Mouse (Mus musculus) MEL (cell line): ENCODE data around the gene Zfand3. TPM values are rescaled to one million over a fixed set of nuclear protein-coding genes. Genes with fewer than 3 reads are reported as not detected.

Experiments used
- DNase-seq: peaks from one replicate; pipeline ENCODE4 v3.0.0; 2011; ENCODE audit warnings: low read depth, low spot score
- H3K27ac ChIP-seq: 2 replicates; pipeline ENCODE4 v1.5.1; 2012; ENCODE audit warnings: low read depth, mild to moderate bottlenecking, control low read depth, low read length, moderate library complexity; ENCODE audit not compliant: control insufficient read depth
- H3K27me3 ChIP-seq, 2 experiments: fragments of 150-350 bp in 1 of 2; sonication (generic) in 1 of 2; 2 replicates each; pipeline ENCODE4 v1.6.1; 2012; ENCODE audit warnings: low read length in 2 of 2, mild to moderate bottlenecking in 2 of 2, improper control_type of control experiment in 1 of 2, moderate library complexity in 1 of 2; ENCODE audit not compliant: insufficient read depth in 2 of 2, control insufficient read depth in 1 of 2
- H3K36me3 ChIP-seq, 2 experiments: 2 replicates each; pipeline ENCODE4 v1.6.1; 2012 to 2014; ENCODE audit warnings: low read length in 2 of 2, improper control_type of control experiment in 1 of 2, inconsistent platforms in 1 of 2, mild to moderate bottlenecking in 1 of 2; ENCODE audit not compliant: insufficient read depth in 2 of 2, control insufficient read depth in 1 of 2
- H3K4me1 ChIP-seq, 2 experiments: fragments of 150-350 bp in 1 of 2; sonication (generic) in 1 of 2; 2 replicates each; pipeline ENCODE4 v1.6.1; 2012; ENCODE audit warnings: low read length in 2 of 2, improper control_type of control experiment in 1 of 2, mild to moderate bottlenecking in 1 of 2; ENCODE audit not compliant: insufficient read depth in 2 of 2, control insufficient read depth in 1 of 2
- H3K4me3 ChIP-seq, 2 experiments: fragments of 150-350 bp in 1 of 2; sonication (generic) in 1 of 2; 2 replicates each; pipeline ENCODE4 v1.5.1; 2012; ENCODE audit warnings: low read depth in 2 of 2, low read length in 2 of 2, mild to moderate bottlenecking in 2 of 2, moderate library complexity in 2 of 2, control low read depth in 1 of 2, improper control_type of control experiment in 1 of 2; ENCODE audit not compliant: control insufficient read depth in 1 of 2, insufficient read depth in 1 of 2
- H3K79me2 ChIP-seq: 2 replicates; pipeline ENCODE4 v1.6.1; 2012; ENCODE audit warnings: mild to moderate bottlenecking, low read length, moderate library complexity; ENCODE audit not compliant: control insufficient read depth, poor library complexity, insufficient read depth
- H3K9ac ChIP-seq: 2 replicates; pipeline ENCODE4 v1.6.1; 2012; ENCODE audit warnings: low read depth, mild to moderate bottlenecking, control low read depth, low read length, moderate library complexity; ENCODE audit not compliant: control insufficient read depth, poor library complexity, severe bottlenecking
- H3K9me3 ChIP-seq: fragments of 150-350 bp; sonication (generic); replicated peaks from 2 replicates; pipeline ENCODE4 v1.6.1; 2012; ENCODE audit warnings: mild to moderate bottlenecking, low read length, improper control_type of control experiment, moderate library complexity; ENCODE audit not compliant: insufficient read depth
- CTCF ChIP-seq, 3 experiments: IDR thresholded peaks in 2 of 3; conservative IDR thresholded peaks in 1 of 3; 2 replicates each; pipeline ENCODE4 v1.5.1; 2011 to 2012; ENCODE audit warnings: low read length in 3 of 3, low read depth in 2 of 3, mild to moderate bottlenecking in 2 of 3, improper control_type of control experiment in 1 of 3, inconsistent platforms in 1 of 3, mixed read lengths in 1 of 3, moderate library complexity in 1 of 3; ENCODE audit not compliant: control insufficient read depth in 1 of 3, insufficient read depth in 1 of 3, poor library complexity in 1 of 3, severe bottlenecking in 1 of 3
- E2F4 ChIP-seq: IDR thresholded peaks from 2 replicates; pipeline ENCODE4 v1.6.1; 2011; ENCODE audit warnings: low read depth, low read length, improper control_type of control experiment, borderline replicate concordance
- GATA1 ChIP-seq: IDR thresholded peaks from 2 replicates; pipeline ENCODE4 v1.6.1; 2011; ENCODE audit warnings: low read depth, low read length, improper control_type of control experiment
- JUND ChIP-seq: IDR thresholded peaks from 2 replicates; pipeline ENCODE4 v1.6.1; 2011; ENCODE audit warnings: low read depth, mild to moderate bottlenecking, improper control_type of control experiment, low read length
- MAZ ChIP-seq: IDR thresholded peaks from 2 replicates; pipeline ENCODE4 v1.6.1; 2012; ENCODE audit warnings: low read depth, mild to moderate bottlenecking, inconsistent platforms, low read length, improper control_type of control experiment
- MXI1 ChIP-seq: IDR thresholded peaks from 2 replicates; pipeline ENCODE4 v1.6.1; 2011; ENCODE audit warnings: mild to moderate bottlenecking, low read depth, low read length, improper control_type of control experiment
- MYB ChIP-seq: IDR thresholded peaks from 2 replicates; pipeline ENCODE4 v1.6.1; 2011; ENCODE audit warnings: mild to moderate bottlenecking, low read depth, low read length, improper control_type of control experiment
- MYC ChIP-seq: IDR thresholded peaks from 2 replicates; pipeline ENCODE4 v1.6.1; 2011; ENCODE audit warnings: low read depth, mild to moderate bottlenecking, low read length, improper control_type of control experiment, moderate library complexity
- POLR2AphosphoS2 ChIP-seq: IDR thresholded peaks from 2 replicates; pipeline ENCODE4 v1.6.1; 2011; ENCODE audit warnings: low read length, improper control_type of control experiment
- POLR2AphosphoS5 ChIP-seq: IDR thresholded peaks from 2 replicates; pipeline ENCODE4 v1.6.1; 2012; ENCODE audit warnings: low read depth, borderline replicate concordance, mild to moderate bottlenecking, inconsistent platforms, low read length, moderate library complexity, mixed read lengths
- RAD21 ChIP-seq: IDR thresholded peaks from 2 replicates; pipeline ENCODE4 v1.6.1; 2011; ENCODE audit warnings: mild to moderate bottlenecking, low read depth, low read length, improper control_type of control experiment
- SIN3A ChIP-seq: IDR thresholded peaks from 2 replicates; pipeline ENCODE4 v1.6.1; 2012; ENCODE audit warnings: low read length, improper control_type of control experiment, inconsistent platforms
- UBTF ChIP-seq: IDR thresholded peaks from 2 replicates; pipeline ENCODE4 v1.6.1; 2012; ENCODE audit warnings: low read depth, mild to moderate bottlenecking, inconsistent platforms, low read length, improper control_type of control experiment, moderate library complexity, borderline replicate concordance; ENCODE audit not compliant: insufficient read depth
- USF2 ChIP-seq, 2 experiments: IDR thresholded peaks; 2 replicates each; pipeline ENCODE4 v1.6.1; 2011 to 2012; ENCODE audit warnings: improper control_type of control experiment in 2 of 2, low read length in 2 of 2, borderline replicate concordance in 1 of 2, inconsistent platforms in 1 of 2, low read depth in 1 of 2, mild to moderate bottlenecking in 1 of 2; ENCODE audit not compliant: insufficient read depth in 1 of 2
- ZMIZ1 ChIP-seq: IDR thresholded peaks from 2 replicates; pipeline ENCODE4 v1.6.1; 2012; ENCODE audit warnings: low read depth, mild to moderate bottlenecking, inconsistent platforms, low read length, improper control_type of control experiment, moderate library complexity
- polyA plus RNA-seq, 2 experiments: library from polyadenylated mRNA; stranded (reverse) in 1 of 2; unstranded in 1 of 2; fragments of >175 nt in 1 of 2; fragments of >200 nt in 1 of 2; gene quantifications; 2 replicates each; pipeline versions ENCODE4 v1.2.1 to v1.2.4; 2012; ENCODE audit warnings: low replicate concordance in 2 of 2, low read depth in 1 of 2; ENCODE audit not compliant: insufficient read length in 2 of 2, insufficient read depth in 1 of 2, missing spikeins in 1 of 2
- total RNA-seq: library from RNA; depleted of rRNA; stranded (reverse); fragments of 300-350 nt; gene quantifications from 2 replicates; pipeline ENCODE4 v1.2.3, GENCODE M21; 2012

Zfand3 gene
- total and polyA plus RNA-seq, 3 experiments = 28.3 to 48.8 TPM; not detected in 1

- peaks cover 24% of the 10 kb centered on the region for H3K79me2 ChIP-seq
- no peak overlapping the region for H3K9ac ChIP-seq
- TF ChIP-seq GATA1 (no peak), MAZ (no peak), UBTF (no peak), MYC (no peak), CTCF (IDR thresholded peaks at IDR 0.05 in 2 of 3, conservative IDR thresholded peaks at IDR 0.05 in 1 of 3; ENCODE audit: control insufficient read depth in 1 of 3, insufficient read depth in 1 of 3, low read depth in 2 of 3, low read length in 3 of 3, poor library complexity in 1 of 3, severe bottlenecking in 1 of 3) (no peak), E2F4 (no peak), SIN3A (no peak), MYB (no peak), ZMIZ1 (no peak), MXI1 (no peak), USF2 (IDR thresholded peaks at IDR 0.05; ENCODE audit: borderline replicate concordance in 1 of 2, insufficient read depth in 1 of 2, low read depth in 1 of 2, low read length in 2 of 2) (no peak), JUND (no peak), POLR2AphosphoS5 (no peak), RAD21 (no peak)
- H3K9me3 ChIP-seq = no peaks in the 10 kb centered on the region
- DNase-seq = no peak
- H3K27ac ChIP-seq = no peak overlapping the region
- H3K4me1 ChIP-seq = no peaks in the 10 kb centered on the region
- no peak overlapping the region for H3K4me3 ChIP-seq
- H3K36me3 ChIP-seq = peaks cover 0 to 9% of the 10 kb centered on the region in 2 experiments; a peak in 2 of 4 replicates
- H3K27me3 ChIP-seq = no peaks in the 10 kb centered on the region
These were observed 14.5 kb downstream of the Zfand3 start for GRCm38 (mm10) chr17:30018927-30019610.

GRCm38 (mm10) chr17:30019942-30020341, 15.4 kb downstream of the Zfand3 start:
- Histone ChIP-seq H3K27me3 (no peaks in the 10 kb centered on the region), H3K9ac (no peak overlapping the region), H3K4me1 (no peaks in the 10 kb centered on the region), H3K36me3 (peaks cover 3 to 9% of the 10 kb centered on the region in 2 experiments; a peak in 3 of 4 replicates), H3K27ac (no peak overlapping the region), H3K9me3 (no peaks in the 10 kb centered on the region), H3K4me3 (no peak overlapping the region), H3K79me2 (peaks cover 20% of the 10 kb centered on the region)
- no peak for DNase-seq
- TF ChIP-seq POLR2AphosphoS2 = no peak
